Mouse (Mus musculus) granulocyte monocyte progenitor cell, adult 5-6 weeks (primary cell): ENCODE measurements around the gene Rag2. TPM values are rescaled to one million over a fixed set of nuclear protein-coding genes. Genes with fewer than 3 reads are reported as not detected.

Source experiments
- ATAC-seq: replicated peaks from 2 replicates; pipeline ENCODE4 v1.8.0; 2016; ENCODE audit warnings: mild to moderate bottlenecking, moderate TSS enrichment, inconsistent platforms; ENCODE audit not compliant: poor library complexity, severe bottlenecking
- total RNA-seq, 2 experiments: library from RNA; stranded (forward) in 1 of 2; stranded (reverse) in 1 of 2; fragments of 200-712, 200-1000 nt in 1 of 2; fragments of >200 nt in 1 of 2; fragmentation: Nextera tagmentation in 1 of 2; gene quantifications; 2 replicates each; pipeline ENCODE4 v1.2.3; 2014 to 2017

Gene Rag2
- total RNA-seq, 2 experiments from 2014 or later, result 0.26 to 0.52 TPM

GRCm38 (mm10) chr2:101623042-101623441 is 1.5 kb upstream of the Rag2 start:
- ATAC-seq, result no peak

- ATAC-seq, result no peak
Observed at GRCm38 (mm10) chr2:101624011-101624410, 507 bp upstream of the Rag2 start.

- ATAC-seq, result no peak
Observed at GRCm38 (mm10) chr2:101627227-101627626, 2.7 kb downstream of the Rag2 start.

GRCm38 (mm10) chr2:101628297-101629236 is 4.0 kb downstream of the Rag2 start:
- peak; percentile 93 for ATAC-seq

GRCm38 (mm10) chr2:101638979-101639839 is 14.7 kb downstream of the Rag2 start:
- no peak for ATAC-seq

- ATAC-seq, result no peak
Observed at GRCm38 (mm10) chr2:101639840-101640350, 15.4 kb downstream of the Rag2 start.

GRCm38 (mm10) chr2:101645841-101646240 is 21.3 kb downstream of the Rag2 start:
- no peak for ATAC-seq

- ATAC-seq, result no peak
Observed at GRCm38 (mm10) chr2:101648361-101648760, 23.8 kb downstream of the Rag2 start.

- ATAC-seq, result peak; percentile 31; the same call in 1 of the 2 replicates
Observed at GRCm38 (mm10) chr2:101649114-101649671, 24.7 kb downstream of the Rag2 start, which contains the start of the genes Rag1 and B230118H07Rik. TSS of gene Rag1 (minus strand) at chr2:101649501. TSS of gene B230118H07Rik (minus strand) at chr2:101649532.

- no peak for ATAC-seq
Observed at GRCm38 (mm10) chr2:101650446-101650845, 25.9 kb downstream of the Rag2 start.

- ATAC-seq, result peak; percentile 15; the same call in 1 of the 2 replicates
Observed at GRCm38 (mm10) chr2:101652204-101652920, 27.8 kb downstream of the Rag2 start.

- ATAC-seq, result peak; percentile 66
Observed at GRCm38 (mm10) chr2:101652921-101653597, 28.5 kb downstream of the Rag2 start.

GRCm38 (mm10) chr2:101660536-101660935 is 36.0 kb downstream of the Rag2 start:
- ATAC-seq, result no peak

- peak; percentile 98 for ATAC-seq
Observed at GRCm38 (mm10) chr2:101665058-101665702, 40.7 kb downstream of the Rag2 start.

- no peak for ATAC-seq
Observed at GRCm38 (mm10) chr2:101665703-101666092, 41.2 kb downstream of the Rag2 start.

- no peak for ATAC-seq
Observed at GRCm38 (mm10) chr2:101668751-101669150, 44.2 kb downstream of the Rag2 start.

GRCm38 (mm10) chr2:101673547-101673946 is 49.0 kb downstream of the Rag2 start:
- ATAC-seq, result no peak

- ATAC-seq, result peak; percentile 95
Observed at GRCm38 (mm10) chr2:101678236-101679021, 53.9 kb downstream of the Rag2 start, which contains the start of gene Traf6. TSS of gene Traf6 (plus strand) at chr2:101678429.
